Mouse (Mus musculus) CH12.LX (cell line): ENCODE results near the gene Tsnax.

ENCODE experiments used
- CTCF ChIP-seq, 2 experiments: IDR thresholded peaks in 1 of 2; conservative IDR thresholded peaks in 1 of 2; 2 replicates each; pipeline ENCODE4 v1.5.1; 2011 to 2012; ENCODE audit warnings: low read depth in 2 of 2, low read length in 2 of 2, improper control_type of control experiment in 1 of 2, inconsistent platforms in 1 of 2, mild to moderate bottlenecking in 1 of 2, moderate library complexity in 1 of 2
- EP300 ChIP-seq: IDR thresholded peaks from 2 replicates; pipeline ENCODE4 v1.6.1; 2011; ENCODE audit warnings: low read length, improper control_type of control experiment
- MAFK ChIP-seq: IDR thresholded peaks from 2 replicates; pipeline ENCODE4 v1.6.1; 2011; ENCODE audit warnings: low read length, improper control_type of control experiment; ENCODE audit not compliant: insufficient replicate concordance
- NELFE ChIP-seq: IDR thresholded peaks from 2 replicates; pipeline ENCODE4 v1.6.1; 2011; ENCODE audit warnings: low read depth, low read length, improper control_type of control experiment
- NRF1 ChIP-seq: IDR thresholded peaks from 2 replicates; pipeline ENCODE4 v1.6.1; 2014; ENCODE audit warnings: low read depth, mild to moderate bottlenecking, inconsistent platforms, low read length, improper control_type of control experiment, moderate library complexity
- PAX5 ChIP-seq: IDR thresholded peaks from 2 replicates; pipeline ENCODE4 v1.6.1; 2012; ENCODE audit warnings: low read length, inconsistent platforms, mixed read lengths
- POLR2AphosphoS2 ChIP-seq: IDR thresholded peaks from 2 replicates; pipeline ENCODE4 v1.6.1; 2011; ENCODE audit warnings: low read depth, low read length, improper control_type of control experiment
- ZMIZ1 ChIP-seq: IDR thresholded peaks from 2 replicates; pipeline ENCODE4 v1.6.1; 2012; ENCODE audit warnings: low read depth, mild to moderate bottlenecking, inconsistent platforms, low read length, improper control_type of control experiment

GRCm38 (mm10) chr8:125080388-125081344 is 67.9 kb downstream of the Tsnax start:
- no peak for TF ChIP-seq NELFE
- no peak for TF ChIP-seq EP300
- TF ChIP-seq CTCF (conservative IDR thresholded peaks at IDR 0.05 in 1 of 2, IDR thresholded peaks at IDR 0.05 in 1 of 2; ENCODE audit: low read depth in 2 of 2, low read length in 2 of 2) = no peak
- no peak for TF ChIP-seq NRF1
- no peak for TF ChIP-seq MAFK
- TF ChIP-seq POLR2AphosphoS2 = no peak
- no peak for TF ChIP-seq ZMIZ1
- no peak for TF ChIP-seq PAX5
